Mouse (Mus musculus) lung, postnatal 10 days (tissue): Measurements from ENCODE around the gene Nme2.
A peak's percentile ranks its signal among the peaks of the same experiment; 100 is the strongest.

Experiments
- DNase-seq: peaks from one replicate; pipeline ENCODE4 v3.0.0; 2021

Gene Nme2

GRCm38 (mm10) chr11:93956159-93956558, at the start of gene Nme2:
TSS of gene Nme2 (minus strand) at chr11:93956259.
- no peak for DNase-seq

DNA sequence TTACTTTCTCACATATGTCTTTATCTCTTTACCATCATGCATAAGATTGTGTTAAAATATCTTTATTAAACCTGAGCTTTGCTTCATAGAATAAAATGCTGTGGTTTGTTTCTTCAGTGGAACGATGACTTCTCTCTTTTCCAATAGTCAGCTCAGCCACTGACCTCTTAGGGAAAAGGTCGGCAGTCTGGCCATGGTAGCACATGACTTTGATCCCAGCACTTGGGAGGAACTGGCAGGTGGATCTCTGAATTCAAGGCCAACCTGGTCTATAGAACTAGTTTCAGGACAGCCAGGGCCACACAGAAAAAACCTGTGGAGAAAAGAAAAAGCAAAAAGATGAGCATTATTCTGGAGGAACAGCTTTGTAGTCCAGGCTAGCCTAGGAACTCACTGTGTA, 47.3 kb upstream of the Nme2 start:
- no peak for DNase-seq

GRCm38 (mm10) chr11:93999276-93999675, 43.2 kb upstream of the Nme2 start:
- no peak for DNase-seq

GRCm38 (mm10) chr11:93997141-93997775, 41.2 kb upstream of the Nme2 start:
- DNase-seq, result peak; percentile 77

DNA sequence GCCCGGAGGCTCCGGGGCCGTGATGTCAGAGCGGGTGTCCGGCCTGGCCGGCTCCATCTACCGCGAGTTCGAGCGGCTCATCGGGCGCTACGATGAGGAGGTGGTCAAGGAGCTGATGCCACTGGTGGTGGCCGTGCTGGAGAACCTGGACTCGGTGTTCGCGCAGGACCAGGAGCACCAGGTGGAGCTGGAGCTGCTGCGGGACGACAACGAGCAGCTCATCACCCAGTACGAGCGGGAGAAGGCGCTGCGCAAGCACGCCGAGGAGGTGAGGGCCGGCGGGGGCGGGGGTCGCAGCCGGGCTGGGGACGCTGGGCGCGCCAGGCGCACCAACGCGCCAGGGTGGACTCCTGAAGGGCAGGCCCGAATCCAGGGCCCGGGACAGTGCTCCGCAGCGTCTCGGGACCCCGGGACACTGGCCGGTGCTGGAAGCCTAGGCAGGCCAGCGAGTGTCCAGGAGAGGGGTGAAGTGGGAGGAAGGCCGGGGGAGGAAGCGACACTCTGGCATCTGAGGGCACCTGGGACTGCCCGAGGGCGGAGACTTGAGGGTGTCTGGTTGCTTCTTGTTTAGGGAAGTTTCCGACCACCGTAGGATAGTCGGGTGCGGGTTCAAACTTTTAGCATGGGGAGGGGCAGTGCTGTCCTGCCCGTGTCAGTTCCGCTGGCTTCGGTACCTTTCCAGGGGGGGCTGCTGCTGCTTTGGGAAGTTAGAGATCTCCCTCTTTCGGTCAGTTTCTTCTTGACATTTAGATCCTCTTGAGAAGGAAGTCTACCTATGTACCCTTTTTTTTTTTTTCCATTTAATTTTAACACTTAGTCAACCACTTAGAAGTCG, 40.5 kb upstream of the Nme2 start:
- peak; percentile 64 for DNase-seq

DNA sequence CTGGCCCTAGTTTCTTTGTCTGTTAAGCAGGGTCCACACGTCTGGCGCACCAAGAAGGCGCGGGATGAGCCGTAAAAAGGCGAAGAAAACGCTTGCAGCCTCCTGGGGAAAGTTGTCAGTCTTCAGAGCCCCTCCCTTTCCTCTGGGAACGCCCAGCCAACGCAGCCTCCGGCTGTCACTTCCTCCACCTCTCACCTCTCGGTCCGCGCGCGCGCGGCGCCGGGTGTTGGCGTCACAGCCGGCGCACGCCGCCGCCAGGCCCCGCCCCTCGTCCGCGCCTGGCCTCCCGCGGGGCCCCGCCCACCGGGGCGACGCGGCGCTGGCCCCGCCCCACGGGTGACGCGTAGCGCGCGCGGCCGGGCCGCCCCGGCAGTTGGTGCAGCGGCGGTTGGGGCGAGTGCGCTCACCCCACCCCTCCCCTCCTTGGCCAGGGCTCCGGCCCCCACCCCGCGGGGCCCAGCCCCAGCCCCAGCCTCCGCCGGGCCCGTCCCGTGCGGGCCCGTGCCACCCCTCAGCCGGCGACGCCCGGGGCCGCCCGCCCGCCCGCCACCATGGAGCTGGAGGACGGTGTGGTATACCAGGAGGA, 39.8 kb upstream of the Nme2 start, which contains the start of gene Spag9:
Gene Spag9 (plus strand): TSS at position 372 of the 586 bp plus-strand sequence.
- peak; percentile 97 for DNase-seq

GRCm38 (mm10) chr11:93995111-93995719, 39.2 kb upstream of the Nme2 start:
- DNase-seq, result peak; percentile 95

DNA sequence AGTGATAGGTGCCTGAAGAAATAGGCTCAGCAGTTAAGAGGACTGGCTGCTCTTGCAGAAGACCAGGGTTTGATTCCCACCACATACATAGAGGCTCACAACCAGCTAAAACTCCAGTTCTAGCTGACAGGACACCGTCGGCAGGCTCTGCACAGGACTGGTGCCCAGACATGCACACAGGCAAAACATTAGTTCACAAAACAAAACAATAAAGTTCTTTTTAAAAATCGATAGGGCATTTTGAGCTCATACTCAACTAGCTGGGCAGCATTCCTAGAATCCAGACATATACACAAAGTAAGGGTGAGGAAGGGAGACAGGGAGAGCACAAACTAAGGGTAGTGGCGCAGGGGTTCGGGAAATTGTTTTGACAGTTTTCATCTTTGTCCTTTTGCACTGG, 38.5 kb upstream of the Nme2 start:
- peak; percentile 4 for DNase-seq

DNA sequence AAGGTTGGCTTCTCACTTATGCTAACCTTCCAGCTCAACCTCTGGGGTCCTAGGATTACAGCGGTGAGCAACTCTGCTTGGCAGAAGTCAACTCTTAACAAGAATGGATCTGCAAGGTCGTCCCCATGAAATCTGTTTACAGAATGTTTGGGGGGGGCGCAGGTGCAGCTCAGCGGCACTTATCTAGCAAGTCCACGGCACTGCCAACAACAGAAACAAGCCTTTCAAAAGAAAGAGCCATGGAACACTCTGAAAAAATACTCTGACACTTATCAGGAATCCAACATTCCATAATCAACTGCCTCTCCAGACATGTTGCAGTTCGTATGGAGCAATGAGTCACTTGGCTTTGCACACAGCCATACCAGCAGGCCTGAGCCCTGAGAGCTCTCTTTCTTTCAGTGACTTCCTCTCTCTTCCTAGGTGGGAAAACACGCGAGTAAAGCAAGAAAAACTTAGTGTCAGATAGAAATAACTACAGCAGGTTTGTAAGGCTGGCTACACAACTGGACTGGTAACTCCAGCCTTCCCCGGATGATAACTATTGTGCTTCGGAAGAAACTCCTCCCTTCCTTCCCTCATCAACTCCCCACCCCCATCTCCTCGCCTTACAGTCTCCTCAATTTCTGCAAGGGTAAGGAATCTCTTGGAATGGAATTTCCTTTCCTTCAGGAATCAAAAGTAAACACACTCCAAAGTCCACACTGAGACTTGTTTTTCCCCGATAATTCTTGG, 32.4 kb upstream of the Nme2 start:
- peak; percentile 74 for DNase-seq

- DNase-seq, result peak; percentile 17
Measured at GRCm38 (mm10) chr11:93987625-93988327, 31.7 kb upstream of the Nme2 start.

DNA sequence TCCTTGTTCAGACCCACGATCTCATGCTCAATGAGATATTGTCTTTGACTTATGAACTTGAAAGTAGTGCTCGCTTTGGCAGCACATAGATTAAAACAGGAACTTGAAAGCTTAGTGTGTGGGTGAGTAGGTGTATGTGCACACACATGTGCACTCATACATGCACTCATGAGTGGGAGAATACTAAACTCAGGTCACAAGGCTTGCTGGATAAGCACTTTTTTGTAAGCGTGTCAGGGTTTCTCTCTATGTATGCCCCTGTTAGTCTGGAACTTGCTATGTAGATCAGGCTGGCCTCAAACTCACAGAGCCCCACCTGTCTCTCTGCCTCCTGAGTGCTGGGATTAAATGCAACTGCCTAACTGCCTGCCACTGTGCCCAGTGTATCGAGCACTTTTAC, 31.0 kb upstream of the Nme2 start:
- DNase-seq, result no peak

GRCm38 (mm10) chr11:93986298-93986697, 30.2 kb upstream of the Nme2 start:
- no peak for DNase-seq

DNA sequence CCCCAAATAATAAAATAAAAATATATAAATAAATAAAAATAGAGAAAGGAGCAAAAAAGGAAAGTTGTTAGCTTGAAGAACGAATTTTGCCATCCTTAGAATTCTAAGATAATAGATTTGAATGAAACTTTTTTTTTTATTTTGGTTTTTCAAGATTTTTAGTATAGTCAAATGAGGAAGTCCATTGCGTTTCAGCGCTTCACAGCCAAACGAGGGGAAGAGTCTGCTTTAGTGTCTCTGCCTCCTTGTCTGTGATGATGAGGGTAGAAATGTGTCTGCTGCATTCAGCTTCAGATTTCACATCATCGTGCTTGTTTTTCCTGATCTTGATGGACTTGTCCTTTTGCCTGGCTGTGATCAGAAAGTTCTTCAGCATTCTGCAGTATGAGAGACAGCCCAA, 29.2 kb upstream of the Nme2 start:
- DNase-seq, result no peak

GRCm38 (mm10) chr11:93984619-93985018, 28.6 kb upstream of the Nme2 start:
- no peak for DNase-seq

DNA sequence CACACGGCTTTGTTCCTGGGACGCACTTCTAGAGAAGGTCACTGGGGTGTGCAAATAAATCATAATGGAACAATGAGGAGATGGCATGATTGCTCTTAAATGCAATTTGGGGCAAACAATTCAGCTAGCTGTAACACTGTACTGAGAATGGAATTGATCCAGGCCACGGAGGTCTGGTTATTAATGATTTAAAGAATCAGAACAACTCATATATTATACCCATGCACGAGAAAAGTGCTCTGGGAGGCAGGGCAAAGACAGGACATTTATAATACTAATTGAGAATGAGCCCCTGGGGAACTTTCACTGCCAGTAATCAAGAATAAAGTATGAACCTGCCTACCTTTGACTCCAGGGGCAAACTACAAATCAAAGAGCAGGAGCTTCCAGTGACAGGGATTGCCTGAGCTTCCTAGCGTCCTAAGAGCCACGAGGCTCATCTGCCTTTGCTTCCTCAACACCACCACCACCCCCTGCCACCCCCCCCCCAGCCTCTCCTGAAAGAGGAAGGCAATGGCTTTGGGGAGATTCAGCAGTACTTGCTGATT, 23.5 kb upstream of the Nme2 start:
- no peak for DNase-seq

- no peak for DNase-seq
Measured at GRCm38 (mm10) chr11:93972951-93973350, 16.9 kb upstream of the Nme2 start.

DNA sequence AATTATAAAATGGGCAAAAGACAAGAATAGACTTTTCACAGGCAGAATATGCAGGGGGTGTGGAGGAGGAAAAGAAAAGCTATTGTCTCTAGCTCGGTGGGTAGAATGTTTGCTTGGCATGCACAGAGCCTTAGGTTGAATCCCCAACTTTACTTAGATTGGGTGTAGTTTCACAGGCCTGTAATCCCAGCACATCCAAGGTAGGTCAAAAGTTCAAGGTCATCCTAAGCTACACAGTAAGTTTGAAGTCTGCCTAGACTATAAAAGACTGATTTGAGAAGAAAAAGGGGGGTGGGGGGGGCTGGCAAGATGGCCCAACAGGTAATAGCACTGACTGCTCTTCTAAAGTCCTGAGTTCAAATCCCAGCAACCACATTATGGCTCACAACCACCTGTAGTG, 13.7 kb upstream of the Nme2 start:
- DNase-seq, result no peak

GRCm38 (mm10) chr11:93969171-93969570, 13.1 kb upstream of the Nme2 start:
- DNase-seq, result no peak

DNA sequence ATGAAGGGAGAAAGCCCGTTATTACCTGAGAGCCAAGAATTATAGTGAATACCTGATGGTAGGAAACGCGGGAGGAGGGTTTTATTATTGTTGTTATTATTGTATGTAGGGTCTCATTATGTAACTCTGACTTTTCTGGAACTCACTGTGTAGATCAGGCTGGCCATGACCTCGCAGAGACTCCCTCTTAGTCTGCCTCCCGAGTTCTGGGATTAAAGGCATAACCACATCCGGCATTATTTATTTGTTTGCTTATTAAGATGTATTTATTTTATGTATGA, 12.7 kb upstream of the Nme2 start:
- no peak for DNase-seq

DNA sequence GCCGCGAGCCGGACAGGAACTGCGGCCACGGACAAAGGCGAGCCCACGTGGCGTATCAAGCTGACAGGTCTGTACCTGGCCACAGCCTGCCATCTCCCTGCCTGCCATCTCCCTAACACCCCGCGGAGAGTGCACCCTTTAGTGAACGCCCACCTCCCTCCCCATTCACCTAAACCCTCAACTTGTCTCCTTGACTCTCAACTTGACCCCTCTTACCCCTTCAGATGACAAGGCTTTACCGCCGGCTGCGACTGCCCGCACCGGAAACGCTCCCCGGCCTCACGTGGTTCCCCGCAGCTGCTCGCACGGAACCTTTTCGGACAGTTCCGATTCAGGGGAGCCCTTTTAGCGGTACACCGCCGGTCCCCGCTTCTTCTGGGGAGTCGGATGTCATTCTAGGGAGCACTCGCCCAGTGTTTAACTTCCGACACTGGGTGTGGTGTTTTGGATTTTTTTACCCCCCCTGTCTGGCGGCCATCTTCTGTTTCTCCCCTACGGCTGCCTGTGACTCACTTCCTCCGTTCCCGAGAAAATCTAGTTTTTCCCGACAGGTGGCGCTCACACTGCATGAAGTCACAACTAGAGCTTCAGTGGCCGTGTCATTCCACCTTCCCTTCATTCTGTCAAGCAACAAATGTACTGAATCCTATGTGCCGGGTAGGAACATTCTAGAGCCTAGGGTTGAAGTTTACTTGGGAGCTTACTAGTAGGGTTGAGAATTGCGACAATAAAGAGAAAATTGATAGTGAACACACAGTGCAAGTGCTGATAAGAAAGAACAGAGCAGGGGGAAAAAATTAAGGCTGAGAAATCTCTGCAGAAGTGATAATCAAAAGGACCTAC, 12.2 kb upstream of the Nme2 start, which contains the start of the genes Gm20390 and Nme1:
Gene Gm20390 (minus strand): TSS at position 289 of the 843 bp plus-strand sequence.
Gene Nme1 (minus strand): TSS at position 517 of the 843 bp plus-strand sequence.
- DNase-seq, result peak; percentile 99

DNA sequence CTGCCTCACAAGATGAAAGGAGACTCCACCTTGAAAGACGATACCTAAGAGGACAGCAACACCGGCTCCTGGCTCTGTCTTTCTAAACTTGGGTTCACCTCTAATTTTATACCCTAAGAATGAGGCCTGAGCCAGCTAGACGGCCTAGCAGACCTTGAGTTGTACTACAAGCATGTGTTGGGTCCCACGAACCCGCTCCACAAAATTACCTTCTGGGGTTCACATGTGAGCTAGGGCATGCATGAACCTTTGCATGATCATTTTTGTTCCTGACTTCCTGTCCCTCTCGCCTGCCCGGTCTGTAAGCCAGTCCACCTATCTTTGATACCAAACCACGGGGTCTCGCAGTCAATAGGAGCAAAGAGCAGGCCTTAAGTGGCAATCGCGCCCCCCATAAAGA, 11.3 kb upstream of the Nme2 start:
- no peak for DNase-seq
